Comparison of ENCODE assay signal across 8 mouse cellular contexts in genomic region chr6:131388040-131389021, GRCm38 (mm10). TPM values are rescaled to one million over a fixed set of nuclear protein-coding genes. Genes with fewer than 3 reads are reported as not detected.
DNase-seq lines count a peak whose midpoint lies in the region; ATAC-seq lines count a peak whose summit lies in the region.

Gene Ybx3, minus strand, starts transcription at chr6:131388476.

- H3K36me3 ChIP-seq in hindbrain, embryonic 10.5 days: no peaks in the 10 kb centered on the region
- H3K36me3 ChIP-seq in lung, embryonic 16.5 days (ENCODE audit: control insufficient read depth, insufficient read depth, low read length): no peaks in the 10 kb centered on the region

- H3K27me3 ChIP-seq in hindbrain, embryonic 10.5 days (ENCODE audit: insufficient read depth, poor library complexity, severe bottlenecking): peaks cover 10% of the 10 kb centered on the region
- H3K27me3 ChIP-seq in lung, embryonic 16.5 days (ENCODE audit: control insufficient read depth, insufficient read depth, low read depth, low read length): no peaks in the 10 kb centered on the region

- H3K9ac ChIP-seq in lung, embryonic 16.5 days (ENCODE audit: low read length): peak within 1 kb of the TSS; percentile 94

- peak within 1 kb of the TSS; percentile 78 for H3K4me2 ChIP-seq in lung, embryonic 16.5 days (ENCODE audit: low read depth, low read length)

- peak within 1 kb of the TSS; percentile 93 for H3K27ac ChIP-seq in hindbrain, embryonic 10.5 days
- H3K27ac ChIP-seq in lung, embryonic 16.5 days (ENCODE audit: low read length): peak within 1 kb of the TSS; percentile 83

- DNase-seq in MN1 (ENCODE audit: low spot score): peak; percentile 85
- DNase-seq in cerebellum, adult 9-10 months: peak; percentile 90
- peak; percentile 75 to 89 for DNase-seq in frontal cortex, adult 2 months (ENCODE audit: extremely low spot score in 1 of 2, low spot score in 1 of 2)
- peak; percentile 85 for DNase-seq in hindbrain, embryonic 10.5 days (ENCODE audit: low spot score)
- peak; percentile 88 for DNase-seq in layer of hippocampus, adult 9-11 months
- peak; percentile 61 for DNase-seq in ovary, postnatal 10 days (ENCODE audit: low spot score)
- DNase-seq in thymus, postnatal 0 days (ENCODE audit: low spot score): peak; percentile 49

- under 1% methylated on average over 81 of the region's 107 CpGs for WGBS in hindbrain, embryonic 10.5 days
- WGBS in lung, embryonic 16.5 days: under 1% methylated on average over 49 of the region's 107 CpGs

- ATAC-seq in lung, embryonic 16.5 days (ENCODE audit: low read depth): peak; percentile 95

- no peaks in the 10 kb centered on the region for H3K9me3 ChIP-seq in hindbrain, embryonic 10.5 days
- no peaks in the 10 kb centered on the region for H3K9me3 ChIP-seq in lung, embryonic 16.5 days (ENCODE audit: control insufficient read depth, low read length)

- H3K4me1 ChIP-seq in hindbrain, embryonic 10.5 days (replicated peaks): peaks cover 35% of the 10 kb centered on the region
- peaks cover 17% of the 10 kb centered on the region for H3K4me1 ChIP-seq in lung, embryonic 16.5 days (replicated peaks; ENCODE audit: control insufficient read depth, insufficient read depth, low read length)

- H3K4me3 ChIP-seq in hindbrain, embryonic 10.5 days: peak within 1 kb of the TSS; percentile 81
- H3K4me3 ChIP-seq in lung, embryonic 16.5 days (ENCODE audit: low read length): peak within 1 kb of the TSS; percentile 93

RNA-seq across cellular contexts. Expression of gene Ybx3, which starts in this region (rescaled TPM):
- polyA plus RNA-seq in frontal cortex, adult 2 months (2012; rRNA removed): 70.5 and 75.2 TPM in 2 replicates
- 20.9 and 39.8 TPM in 2 replicates for polyA plus RNA-seq in hindbrain, embryonic 10.5 days (2016; fragmentation: Nextera tagmentation; extraction: Ambion mirVana)
- polyA plus RNA-seq in lung, embryonic 16.5 days (2015; fragmentation: Nextera tagmentation; extraction: Ambion mirVana): 29.6 and 32.8 TPM in 2 replicates
- 39.0 and 47.6 TPM in 2 replicates for polyA plus RNA-seq in thymus, postnatal 0 days (2015; fragmentation: Nextera tagmentation; extraction: Ambion mirVana)

Comparison
In these comparisons a context has a peak if more than half of its experiments do, and no peak if none do; other contexts are left out.
1. Peak in every context shown above with its lines: DNase-seq, ATAC-seq, H3K4me3 ChIP-seq and H3K27ac ChIP-seq.